Mouse (Mus musculus) midbrain, postnatal 0 days (tissue): ENCODE results near the gene Atg101. TPM values are rescaled to one million over a fixed set of nuclear protein-coding genes. Genes with fewer than 3 reads are reported as not detected.

Experiments used
- ATAC-seq: fragments of 200-750 bp; cut with Nextera tagmentation; 2 replicates; pipeline ENCODE4 v1.8.0; 2017; ENCODE audit warnings: moderate number of reproducible peaks, mild to moderate bottlenecking, moderate TSS enrichment, moderate library complexity; ENCODE audit not compliant: low FRiP score
- DNase-seq: peaks from one replicate; pipeline ENCODE4 v3.0.0-alpha.2; 2015; ENCODE audit warnings: low spot score
- H3K27ac ChIP-seq: fragments of 300-500 bp; sonication (generic); 2 replicates; pipeline ENCODE4 v1.5.1; 2014; ENCODE audit warnings: low read depth, mild to moderate bottlenecking, low read length, mixed read lengths
- H3K27me3 ChIP-seq: fragments of 300-500 bp; sonication (generic); 2 replicates; pipeline ENCODE4 v1.6.1; 2014; ENCODE audit warnings: low read length, control low read depth, mixed read lengths; ENCODE audit not compliant: insufficient read depth
- H3K36me3 ChIP-seq: fragments of 300-500 bp; sonication (generic); 2 replicates; pipeline ENCODE4 v1.6.1; 2014; ENCODE audit warnings: low read length, control low read depth, mixed read lengths; ENCODE audit not compliant: insufficient read depth
- H3K4me1 ChIP-seq: fragments of 300-500 bp; sonication (generic); 2 replicates; pipeline ENCODE4 v1.6.1; 2014; ENCODE audit warnings: mild to moderate bottlenecking, control low read depth, antibody characterized with exemption, low read length, mixed read lengths; ENCODE audit not compliant: insufficient read depth
- H3K4me2 ChIP-seq: fragments of 300-500 bp; sonication (generic); 2 replicates; pipeline ENCODE4 v1.6.1; 2014; ENCODE audit warnings: low read depth, mild to moderate bottlenecking, low read length, mixed read lengths; ENCODE audit not compliant: poor library complexity, severe bottlenecking
- H3K4me3 ChIP-seq: fragments of 300-500 bp; sonication (generic); 2 replicates; pipeline ENCODE4 v1.5.1; 2014; ENCODE audit warnings: low read depth, mild to moderate bottlenecking, low read length, moderate library complexity
- H3K9ac ChIP-seq: fragments of 300-500 bp; sonication (generic); replicated peaks from 2 replicates; pipeline ENCODE4 v1.6.1; 2014; ENCODE audit warnings: mild to moderate bottlenecking, low read length, moderate library complexity, mixed read lengths; ENCODE audit not compliant: poor library complexity, severe bottlenecking
- H3K9me3 ChIP-seq: fragments of 300-500 bp; sonication (generic); 2 replicates; pipeline ENCODE4 v1.6.1; 2016; ENCODE audit warnings: low read length, control low read depth
- CTCF ChIP-seq: IDR thresholded peaks from 2 replicates; pipeline ENCODE4 v1.5.1; 2016; ENCODE audit warnings: antibody characterized with exemption, mild to moderate bottlenecking
- WGBS: fragments of 180-500 bp; shearing (Covaris S2); extraction: QIAGEN DNeasy Blood & Tissue Kit; methylation state at CpG from one replicate; pipeline ENCODE4 v1.1.7; 2014; 5-methylcytosine and 5-hydroxymethylcytosine counted together
- polyA plus RNA-seq: library from polyadenylated mRNA; unstranded; fragments of >200 nt; fragmentation: Nextera tagmentation; extraction: Ambion mirVana; gene quantifications from 2 replicates; pipeline ENCODE4 v1.2.1, GENCODE M21; 2015
- total RNA-seq: library from RNA; depleted of rRNA; stranded (reverse); fragments of >200 nt; gene quantifications from 2 replicates; pipeline ENCODE4 v1.2.3, GENCODE M21; 2014

The Atg101 gene
- total and polyA plus RNA-seq, 2 experiments from 2014 or later = 33.5 to 74.2 TPM

DNA sequence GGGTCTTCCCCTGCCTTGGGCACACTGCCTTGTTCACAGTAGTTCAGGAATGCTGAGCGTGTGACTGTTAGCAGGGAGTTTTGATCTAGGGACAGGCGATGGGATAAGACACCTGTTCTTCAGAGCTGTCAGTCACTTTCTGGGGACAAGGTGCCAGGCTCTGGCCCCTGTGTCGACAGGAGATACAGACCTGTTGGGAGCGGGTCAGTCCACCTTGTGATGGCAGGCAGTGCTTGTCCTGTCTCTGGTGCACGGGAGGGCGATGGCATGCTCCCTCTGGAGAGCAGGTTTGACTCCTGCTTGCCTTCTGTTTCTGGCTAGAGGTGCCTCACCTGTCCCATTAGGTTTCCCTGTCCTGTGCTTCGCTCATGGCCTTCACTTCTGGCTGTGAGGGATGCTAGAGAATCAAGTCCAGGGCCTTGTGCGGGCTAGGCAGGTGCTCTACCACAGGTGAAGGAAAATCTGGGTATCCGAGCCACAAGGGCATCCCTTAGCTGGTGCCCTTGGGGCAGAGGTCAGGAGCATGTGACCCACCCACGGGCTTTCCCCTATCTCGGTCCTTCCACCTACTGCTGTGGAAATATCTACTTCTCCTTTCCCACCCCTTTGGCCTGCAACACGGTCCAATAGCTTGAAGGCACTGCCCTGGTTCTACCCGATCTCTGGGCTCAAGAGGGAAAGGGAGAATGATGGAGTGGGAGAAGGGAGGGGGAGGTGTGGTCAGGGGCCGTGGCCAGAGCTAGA is 27.4 kb upstream of the Atg101 start:
- DNase-seq (no peak), ATAC-seq (no peak)
- 84% methylated on average over 14 of the region's 14 CpGs for WGBS
- no peaks in the 10 kb centered on the region for H3K36me3 ChIP-seq
- no peak for TF ChIP-seq CTCF
- H3K4me2 ChIP-seq = no peak overlapping the region
- H3K4me3 ChIP-seq = no peak overlapping the region
- H3K9me3 ChIP-seq = no peaks in the 10 kb centered on the region
- H3K9ac ChIP-seq = no peak overlapping the region
- no peaks in the 10 kb centered on the region for H3K27me3 ChIP-seq
- no peak overlapping the region for H3K27ac ChIP-seq
- no peaks in the 10 kb centered on the region for H3K4me1 ChIP-seq

DNA sequence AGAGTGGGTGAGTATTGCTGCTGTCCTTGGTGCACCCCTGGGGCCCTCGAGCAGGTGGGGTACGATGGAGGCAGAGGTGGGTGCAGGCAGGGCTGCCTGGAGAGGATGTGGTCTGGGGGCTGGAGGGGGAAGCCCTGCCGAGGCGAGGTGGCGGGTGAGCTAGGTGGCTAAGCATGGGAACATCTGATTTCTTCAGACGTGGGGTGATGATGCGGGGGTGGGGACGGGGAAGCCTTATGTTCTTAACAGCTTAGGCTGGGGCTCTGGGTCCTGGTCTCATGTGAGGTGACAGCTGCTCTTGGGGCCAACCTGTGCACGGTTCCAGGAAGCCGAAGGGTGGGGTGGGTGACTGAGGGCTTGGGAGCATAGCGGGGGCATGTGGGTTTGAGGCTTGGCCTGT is 25.7 kb upstream of the Atg101 start:
- no peaks in the 10 kb centered on the region for H3K9me3 ChIP-seq
- WGBS = 88% methylated on average over 11 of the region's 11 CpGs
- H3K4me1 ChIP-seq = no peaks in the 10 kb centered on the region
- ATAC-seq (no peak), DNase-seq (no peak)
- H3K9ac ChIP-seq = no peak overlapping the region
- no peak for TF ChIP-seq CTCF
- H3K4me2 ChIP-seq = no peak overlapping the region
- 0 out of 2 replicates have a peak, but pooled peaks cover 3% of the 10 kb centered on the region for H3K36me3 ChIP-seq
- no peaks in the 10 kb centered on the region for H3K27me3 ChIP-seq
- H3K27ac ChIP-seq = no peak overlapping the region
- no peak overlapping the region for H3K4me3 ChIP-seq

DNA sequence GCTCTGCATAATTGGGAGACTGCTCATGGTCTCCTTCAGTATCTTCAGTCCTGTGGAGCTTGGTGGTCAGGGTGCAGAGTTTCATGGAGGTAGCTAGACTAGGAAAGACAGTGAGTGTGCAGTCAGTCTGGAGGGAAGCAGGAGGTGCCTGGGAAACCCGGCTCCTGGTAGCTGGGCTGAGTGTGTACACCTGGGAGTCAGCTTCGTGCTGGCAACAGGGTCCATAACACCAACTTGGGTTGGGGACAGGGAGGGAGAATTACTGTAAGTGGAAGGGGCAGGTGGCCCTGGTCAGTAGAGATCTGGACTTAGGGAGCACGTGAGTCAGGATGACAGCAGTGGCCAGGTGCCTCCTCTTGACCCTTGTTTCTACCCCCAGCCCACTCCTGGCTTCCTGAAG is 24.1 kb upstream of the Atg101 start:
- no peak for TF ChIP-seq CTCF
- no peaks in the 10 kb centered on the region for H3K9me3 ChIP-seq
- H3K4me3 ChIP-seq = no peak overlapping the region
- H3K4me2 ChIP-seq = no peak overlapping the region
- no peak for ATAC-seq
- 92% methylated on average over 3 of the region's 3 CpGs for WGBS
- H3K27me3 ChIP-seq = peaks cover 6% of the 10 kb centered on the region; the same call in 1 of the 2 replicates
- H3K27ac ChIP-seq = no peak overlapping the region
- no peak for DNase-seq
- H3K4me1 ChIP-seq = no peaks in the 10 kb centered on the region
- H3K9ac ChIP-seq = no peak overlapping the region
- H3K36me3 ChIP-seq = 0 out of 2 replicates have a peak, but pooled peaks cover 3% of the 10 kb centered on the region

DNA sequence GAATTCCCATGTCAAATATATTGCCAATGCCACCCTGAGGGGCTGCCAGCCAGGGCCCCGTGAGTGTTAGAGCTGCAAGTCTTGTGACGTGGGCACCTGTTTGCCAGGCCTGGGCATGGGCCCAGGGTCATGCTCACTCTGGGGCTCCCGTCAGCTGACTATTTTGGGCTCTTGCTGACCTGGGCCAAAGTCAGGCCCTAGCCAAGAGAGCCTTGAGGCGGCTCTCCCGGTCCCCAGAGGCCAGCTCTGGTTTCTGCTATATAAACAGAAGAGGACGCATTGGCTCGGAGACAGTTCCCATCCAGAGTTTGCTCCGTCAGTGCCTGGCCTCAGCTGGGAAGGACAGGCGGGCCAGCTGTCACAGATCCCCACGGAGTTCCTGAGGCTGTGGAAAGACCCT is 23.7 kb upstream of the Atg101 start:
- Histone ChIP-seq H3K9ac (no peak overlapping the region), H3K4me1 (no peaks in the 10 kb centered on the region), H3K27ac (no peak overlapping the region), H3K36me3 (0 out of 2 replicates have a peak, but pooled peaks cover 3% of the 10 kb centered on the region), H3K4me3 (no peak overlapping the region), H3K4me2 (no peak overlapping the region), H3K27me3 (peaks cover 7% of the 10 kb centered on the region; the same call in 1 of the 2 replicates), H3K9me3 (no peaks in the 10 kb centered on the region)
- WGBS = 70% methylated on average over 10 of the region's 10 CpGs
- DNase-seq = peak; percentile 42
- ATAC-seq = no peak
- no peak for TF ChIP-seq CTCF

DNA sequence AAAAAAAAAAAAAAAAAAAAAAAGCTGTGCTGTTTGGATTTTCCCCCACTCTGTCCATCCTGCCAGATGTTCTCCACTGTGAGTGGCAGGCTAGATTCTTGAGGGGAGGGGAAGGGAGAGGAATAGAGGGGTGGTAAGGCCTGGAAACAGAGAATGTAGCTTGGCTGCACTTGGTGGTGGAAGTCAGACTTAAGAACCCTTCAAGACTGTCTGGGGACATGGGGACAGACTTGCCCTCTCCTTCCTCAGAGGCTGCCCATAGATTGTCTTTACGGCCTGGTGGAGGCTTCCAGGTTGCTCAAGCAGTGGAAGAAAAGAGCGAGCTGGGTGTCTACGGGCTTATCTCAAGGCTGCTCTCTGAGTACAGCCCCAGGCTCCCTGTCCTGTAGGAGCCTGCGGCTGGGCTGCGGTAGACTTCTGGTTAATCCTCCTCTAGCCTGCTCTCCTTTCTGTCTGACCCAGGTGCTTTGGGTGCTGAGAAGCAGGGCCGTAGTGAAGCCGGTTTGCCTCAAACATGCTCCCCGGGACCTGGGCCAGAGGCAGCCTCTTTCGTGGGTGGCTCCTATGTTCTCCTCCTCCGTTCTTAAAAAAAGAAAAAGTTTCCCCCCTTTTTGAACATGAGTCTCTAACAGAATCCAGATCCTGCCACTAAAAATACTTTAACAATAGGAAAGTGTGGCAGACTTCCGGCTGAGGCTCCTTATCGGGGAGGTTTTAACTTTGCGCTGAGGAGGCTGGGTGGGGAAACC is 23.0 kb upstream of the Atg101 start:
- 67% methylated on average over 13 of the region's 13 CpGs for WGBS
- no peak overlapping the region for H3K27ac ChIP-seq
- 0 out of 2 replicates have a peak, but pooled peaks cover 3% of the 10 kb centered on the region for H3K36me3 ChIP-seq
- TF ChIP-seq CTCF = no peak
- H3K4me1 ChIP-seq = peaks cover 6% of the 10 kb centered on the region; the same call in 1 of the 2 replicates
- no peak overlapping the region for H3K4me3 ChIP-seq
- H3K27me3 ChIP-seq = peaks cover 7% of the 10 kb centered on the region; the same call in 1 of the 2 replicates
- no peak overlapping the region for H3K4me2 ChIP-seq
- DNase-seq = no peak
- no peak overlapping the region for H3K9ac ChIP-seq
- no peaks in the 10 kb centered on the region for H3K9me3 ChIP-seq
- ATAC-seq = no peak

DNA sequence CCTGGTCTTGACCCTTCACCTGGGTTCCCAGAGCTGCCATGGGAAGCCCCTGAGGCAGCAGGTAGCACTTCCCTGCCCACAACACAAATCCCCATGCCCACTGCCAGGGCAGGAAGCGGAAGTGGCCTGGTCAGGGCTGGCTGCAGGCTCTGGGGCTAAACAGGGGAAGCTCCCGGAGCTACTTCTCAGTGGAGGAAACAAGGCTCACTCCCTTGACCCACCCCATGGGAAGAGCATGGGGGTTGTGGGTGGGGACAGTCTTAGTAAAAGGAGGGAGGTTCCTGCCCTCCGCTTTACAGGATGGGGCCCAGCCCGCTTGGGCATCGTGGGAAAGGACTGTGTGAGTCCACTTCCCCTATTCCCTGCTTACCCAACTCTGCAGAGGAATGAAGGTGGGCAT is 21.6 kb upstream of the Atg101 start:
- Histone ChIP-seq H3K27me3 (peaks cover 7% of the 10 kb centered on the region; the same call in 1 of the 2 replicates), H3K4me1 (peaks cover 8% of the 10 kb centered on the region; the same call in 1 of the 2 replicates), H3K9me3 (no peaks in the 10 kb centered on the region), H3K4me2 (no peak overlapping the region), H3K36me3 (0 out of 2 replicates have a peak, but pooled peaks cover 3% of the 10 kb centered on the region), H3K9ac (no peak overlapping the region), H3K4me3 (no peak overlapping the region), H3K27ac (no peak overlapping the region)
- DNase-seq (no peak), ATAC-seq (no peak)
- 65% methylated on average over 5 of the region's 5 CpGs for WGBS
- TF ChIP-seq CTCF = no peak
